Mouse (Mus musculus) gastrocnemius, adult 18-20 months (tissue): ENCODE measurements around the gene B3gat3. TPM values are rescaled to one million over a fixed set of nuclear protein-coding genes. Genes with fewer than 3 reads are reported as not detected.
A peak's percentile ranks its signal among the peaks of the same experiment; 100 is the strongest.
"Not testable (repeated sequence)": the region's sequence is repeated elsewhere in the genome, so short reads cannot be mapped to it uniquely, and the experiment has no call there.

ENCODE experiments used
- DNase-seq: peaks from one replicate; pipeline ENCODE4 v3.0.0; 2021; ENCODE audit warnings: low spot score
- long read RNA-seq, 2 experiments: library from polyadenylated mRNA; stranded (forward); transcript quantifications; one replicate each; pipeline ENCODE4 v2.0.0; 2021
- total RNA-seq, 2 experiments: library from RNA; stranded (reverse); gene quantifications; 2 replicates each; pipeline ENCODE4 v1.2.3; 2021

Gene B3gat3
- total RNA-seq = 10 to 100 TPM; 32.1 to 37.9 TPM
- long read RNA-seq, experiment 1, transcript B3gat3-203 (5 exons, 909 nt) = minor isoform, 5 of 53 reads
- long read RNA-seq, experiment 1, transcript B3gat3-201 (5 exons, 1,603 nt) = major isoform, 39 of 53 reads
- long read RNA-seq, experiment 1, partial matches to known transcripts = 5 of 53 reads
- long read RNA-seq, experiment 1, other reads (novel, unspliced or antisense) = 4 of 53 reads
- long read RNA-seq, experiment 2, transcript B3gat3-201 (5 exons, 1,603 nt) = major isoform, 43 of 56 reads
- long read RNA-seq, experiment 2, partial matches to known transcripts = 3 of 56 reads
- long read RNA-seq, experiment 2, other reads (novel, unspliced or antisense) = 7 of 56 reads

- peak; percentile 97 for DNase-seq
Observed at GRCm38 (mm10) chr19:8920073-8920736, at the start of gene B3gat3. Gene B3gat3 (plus strand): TSS chr19:8920374.

- not testable (repeated sequence) for DNase-seq
Observed at GRCm38 (mm10) chr19:8870381-8870780, 49.8 kb upstream of the B3gat3 start.

- DNase-seq = no peak
Observed at GRCm38 (mm10) chr19:8870838-8871237, 49.3 kb upstream of the B3gat3 start.

DNA sequence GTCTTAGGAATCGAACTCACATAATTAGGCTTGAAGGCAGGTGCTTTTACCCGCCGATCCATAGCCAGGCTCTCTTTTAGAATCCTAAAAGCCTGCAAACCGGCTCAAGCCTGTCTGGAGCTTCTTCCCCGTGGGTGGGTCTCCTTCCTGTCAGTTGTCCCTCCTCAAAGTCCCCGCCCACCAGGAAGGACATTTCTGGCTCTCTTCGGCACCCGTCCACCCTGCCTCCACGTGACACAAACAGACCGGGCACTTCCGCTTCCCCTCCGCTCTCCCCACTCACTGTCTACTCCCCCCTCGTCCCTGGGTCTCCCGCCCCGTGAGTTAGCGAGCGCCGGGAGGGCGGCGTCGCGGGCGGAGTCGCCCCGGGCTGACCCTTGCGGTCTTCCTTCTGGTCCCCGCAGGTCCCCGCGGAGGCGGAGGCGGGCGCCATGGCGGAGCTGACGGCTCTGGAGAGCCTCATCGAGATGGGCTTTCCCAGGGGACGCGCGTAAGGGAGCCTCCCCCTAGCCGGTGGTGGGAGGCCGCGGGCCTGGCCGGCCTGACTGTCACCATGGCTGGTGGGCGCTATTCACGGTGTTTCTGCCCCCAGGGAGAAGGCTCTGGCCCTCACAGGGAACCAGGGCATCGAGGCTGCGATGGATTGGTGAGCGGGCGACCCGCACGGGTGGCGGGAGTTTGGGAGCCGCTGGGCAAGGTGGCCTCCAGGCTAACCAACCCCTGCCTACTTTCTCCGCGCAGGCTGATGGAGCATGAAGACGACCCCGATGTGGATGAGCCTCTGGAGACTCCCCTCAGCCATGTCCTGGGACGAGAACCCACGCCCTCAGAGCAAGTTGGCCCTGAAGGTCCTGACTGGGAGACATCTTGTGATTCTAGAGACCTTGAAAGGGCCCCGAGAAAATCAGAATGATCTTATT is 48.6 kb upstream of the B3gat3 start, which contains the start of gene Ubxn1:
TSS of gene Ubxn1 (plus strand) at position 230 of the 920 bp plus-strand sequence.
- DNase-seq = peak; percentile 99

- no peak for DNase-seq
Observed at GRCm38 (mm10) chr19:8872266-8872840, 47.8 kb upstream of the B3gat3 start.

DNA sequence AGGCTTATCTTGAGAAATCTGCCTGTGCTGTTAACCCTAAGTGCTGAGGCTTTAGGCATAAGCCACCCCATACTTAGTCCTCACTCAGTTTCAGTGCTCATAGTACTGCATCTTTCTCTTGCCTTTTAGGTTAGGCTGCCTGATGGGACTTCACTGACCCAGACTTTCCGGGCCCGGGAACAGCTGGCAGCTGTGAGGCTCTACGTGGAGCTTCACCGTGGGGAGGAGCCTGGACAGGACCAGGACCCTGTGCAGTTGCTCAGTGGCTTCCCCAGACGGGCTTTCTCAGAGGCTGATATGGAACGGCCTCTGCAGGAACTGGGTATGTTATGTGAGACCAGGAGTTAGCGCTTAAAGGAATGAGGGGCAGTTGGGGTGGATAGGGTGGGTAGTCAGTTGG is 45.1 kb upstream of the B3gat3 start:
- no peak for DNase-seq

DNA sequence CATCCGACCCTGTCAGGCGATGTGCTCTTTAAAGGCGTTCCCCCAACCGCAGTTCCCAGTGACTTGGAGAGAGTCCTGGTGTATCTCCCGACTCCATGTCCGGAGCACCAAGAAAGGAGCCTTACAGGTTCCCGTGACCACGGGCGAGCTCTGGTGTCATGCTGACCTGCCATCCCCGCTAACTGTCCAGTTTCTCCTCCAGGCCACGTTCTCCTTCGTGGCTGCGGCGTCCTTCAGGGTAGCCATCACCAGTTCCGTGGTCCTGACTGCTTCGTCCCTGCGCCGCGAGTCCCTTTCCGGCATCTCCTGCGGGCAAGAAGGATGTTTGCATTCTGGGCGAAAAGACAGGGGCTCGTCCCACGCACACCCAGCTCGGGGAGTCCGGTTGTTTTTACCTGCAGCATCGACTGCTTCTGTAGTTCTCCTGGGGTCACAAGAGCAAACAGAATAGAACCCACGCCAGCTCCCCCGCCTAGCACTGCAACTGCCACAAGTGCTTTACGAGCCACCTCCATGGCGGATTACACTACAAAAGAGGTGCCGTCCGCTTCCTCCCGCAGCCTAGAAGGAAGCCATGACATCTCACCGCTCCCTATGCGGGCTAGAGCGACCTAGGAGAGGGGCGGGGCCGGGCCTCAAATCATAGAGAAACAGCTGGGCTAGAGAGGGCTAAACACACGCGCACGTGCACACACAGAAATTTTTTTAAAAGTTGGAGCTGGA is 39.7 kb upstream of the B3gat3 start, which contains the start of gene Uqcc3:
TSS of gene Uqcc3 (minus strand) at position 613 of the 723 bp plus-strand sequence.
- DNase-seq = peak; percentile 91

- no peak for DNase-seq
Observed at GRCm38 (mm10) chr19:8881034-8881392, 39.2 kb upstream of the B3gat3 start.

DNA sequence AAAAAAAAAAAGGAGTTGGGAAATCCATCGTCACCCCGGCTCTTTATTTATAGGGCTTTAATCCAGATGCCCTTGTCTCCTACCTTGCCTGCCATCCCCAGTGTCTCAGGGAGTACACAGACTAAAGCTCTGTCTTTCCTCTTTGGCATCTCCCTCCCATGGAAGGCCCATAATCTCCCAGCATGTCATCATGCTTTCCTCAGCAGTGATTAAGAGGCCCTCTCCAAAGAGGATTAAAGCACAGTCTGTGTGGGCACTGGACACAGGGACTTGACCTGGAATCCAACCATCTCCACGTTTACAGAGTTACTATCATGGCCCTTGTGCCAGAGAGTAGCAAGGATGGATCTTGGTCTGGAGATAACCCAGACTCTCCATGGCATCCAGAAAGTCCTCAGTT is 36.6 kb upstream of the B3gat3 start, which contains the start of the genes Lbhd1 and Gm49403:
TSS of gene Lbhd1 (plus strand) at position 117 of the 400 bp plus-strand sequence.
TSS of gene Gm49403 (plus strand) at position 315 of the 400 bp plus-strand sequence.
- DNase-seq = no peak

DNA sequence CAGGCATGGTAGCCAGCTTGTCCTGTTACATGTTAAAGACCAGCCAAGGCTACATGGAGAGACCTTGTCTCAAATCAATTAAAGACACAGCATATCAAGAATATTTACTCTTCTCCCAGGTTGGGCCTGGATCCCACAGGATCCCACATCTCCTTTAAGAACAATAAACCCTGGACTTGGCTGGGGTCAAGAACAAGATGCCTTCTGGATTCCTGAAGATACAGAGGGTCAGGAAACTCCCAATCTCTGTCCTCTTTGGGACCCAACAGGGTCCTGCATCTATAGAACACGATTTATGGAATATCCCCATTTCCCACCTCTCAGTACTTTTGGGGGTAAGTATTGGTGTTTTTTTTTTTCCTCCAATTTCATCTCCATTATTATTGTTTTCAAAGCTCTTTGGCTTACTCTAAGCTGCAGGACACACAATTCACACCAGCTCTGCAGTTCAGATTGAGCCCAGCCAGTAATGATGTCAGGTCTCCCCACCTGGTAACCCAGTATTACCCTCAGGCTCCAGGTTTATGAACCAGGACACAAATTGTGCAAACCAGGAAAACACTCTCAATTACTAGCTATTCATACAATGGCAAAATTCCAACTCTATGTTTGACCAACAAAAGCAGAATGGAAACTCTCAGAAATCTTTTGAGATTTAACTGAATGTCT is 33.1 kb upstream of the B3gat3 start:
- DNase-seq = no peak

DNA sequence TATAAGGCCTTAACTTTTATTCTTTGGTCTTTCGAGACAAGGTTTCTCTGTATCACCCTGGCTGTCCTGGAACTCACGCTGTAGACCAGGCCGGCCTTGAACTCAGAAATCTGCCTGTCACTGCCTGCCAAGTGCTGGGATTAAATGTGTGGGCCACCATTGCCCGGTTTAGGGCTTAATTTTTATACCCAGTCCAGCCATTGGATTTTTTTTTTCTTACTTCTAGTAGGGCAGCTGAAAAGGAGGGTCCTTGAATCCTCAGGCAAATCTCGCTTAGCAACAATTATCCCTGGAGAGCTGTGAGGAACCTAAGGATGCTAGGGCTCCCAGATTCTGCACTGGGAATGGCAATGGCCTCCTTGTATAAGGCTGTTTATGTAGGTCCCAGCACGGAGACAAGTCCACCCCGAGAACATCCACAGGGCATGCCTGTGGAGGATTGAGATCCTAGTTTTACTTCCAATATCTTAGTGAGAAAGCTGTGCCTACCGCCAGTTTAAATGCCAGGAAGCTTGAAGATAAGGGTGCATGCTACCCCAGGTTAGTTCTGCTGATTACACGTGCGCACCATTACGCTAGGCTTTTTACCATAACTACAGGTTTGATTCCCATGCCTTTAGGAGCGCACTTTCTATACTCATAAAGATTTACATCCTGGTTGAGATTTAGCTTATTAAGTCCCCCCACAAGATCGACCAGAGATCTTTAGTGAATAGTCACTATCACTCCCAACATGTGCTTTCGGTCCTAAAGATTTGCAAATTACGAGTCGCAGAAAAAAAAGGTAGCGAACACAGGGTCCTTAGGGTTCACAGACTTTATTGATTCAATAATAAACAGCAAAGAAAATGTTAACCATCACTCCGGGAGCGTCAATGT is 32.4 kb upstream of the B3gat3 start:
- no peak for DNase-seq

GRCm38 (mm10) chr19:8888511-8889385 is 31.4 kb upstream of the B3gat3 start, which contains the start of the genes 1810009A15Rik and Gm49416:
Gene 1810009A15Rik (plus strand): TSS chr19:8888853.
Gene Gm49416 (plus strand): TSS chr19:8888926.
- peak; percentile 95 for DNase-seq

DNA sequence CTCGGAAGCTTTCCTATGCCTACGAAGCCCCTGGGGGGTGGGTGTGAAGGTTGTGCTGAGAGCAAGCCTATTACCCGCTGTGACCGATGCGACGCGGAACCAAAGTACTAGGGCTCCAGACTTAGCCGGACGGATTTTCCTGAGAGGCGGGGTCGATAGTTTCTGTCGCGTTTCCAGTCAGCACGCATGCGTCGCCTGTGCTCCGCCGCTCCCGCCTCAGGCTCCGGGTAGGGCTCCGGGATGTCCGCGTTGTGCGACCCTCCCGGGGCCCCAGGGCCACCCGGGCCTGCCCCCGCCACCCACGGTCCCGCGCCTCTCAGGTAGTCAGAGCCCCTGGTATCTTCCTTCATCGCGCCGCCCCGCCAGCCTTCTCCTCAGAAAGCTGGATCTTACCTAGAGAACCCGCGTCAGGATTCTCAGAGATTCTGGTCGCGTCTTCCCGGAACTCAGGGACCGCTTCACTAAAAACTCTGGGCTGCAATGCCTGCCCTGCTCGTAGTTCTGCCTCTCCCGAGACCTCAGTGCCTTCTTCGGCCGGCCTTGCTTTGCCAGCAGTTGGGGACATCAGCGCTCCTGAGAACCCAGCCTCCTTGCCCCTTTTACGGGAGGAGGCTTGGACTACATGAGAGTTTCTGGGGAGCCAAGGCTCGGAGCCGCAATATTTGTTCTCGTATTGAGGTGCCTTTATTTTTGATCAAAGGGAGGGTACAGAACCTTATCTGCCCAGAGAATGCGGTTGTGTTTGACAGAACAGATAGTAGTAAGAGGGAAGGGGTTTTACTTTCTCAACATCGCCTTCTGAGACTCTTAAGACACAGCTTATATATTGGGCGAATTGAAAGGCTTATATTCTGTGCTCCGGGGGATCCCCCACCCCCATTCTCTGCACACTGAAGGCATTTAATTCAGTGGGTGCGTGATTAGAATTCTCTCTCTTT is 27.1 kb upstream of the B3gat3 start, which contains the start of gene Ints5:
TSS of gene Ints5 (plus strand) at position 177 of the 938 bp plus-strand sequence.
- peak; percentile 89 for DNase-seq

DNA sequence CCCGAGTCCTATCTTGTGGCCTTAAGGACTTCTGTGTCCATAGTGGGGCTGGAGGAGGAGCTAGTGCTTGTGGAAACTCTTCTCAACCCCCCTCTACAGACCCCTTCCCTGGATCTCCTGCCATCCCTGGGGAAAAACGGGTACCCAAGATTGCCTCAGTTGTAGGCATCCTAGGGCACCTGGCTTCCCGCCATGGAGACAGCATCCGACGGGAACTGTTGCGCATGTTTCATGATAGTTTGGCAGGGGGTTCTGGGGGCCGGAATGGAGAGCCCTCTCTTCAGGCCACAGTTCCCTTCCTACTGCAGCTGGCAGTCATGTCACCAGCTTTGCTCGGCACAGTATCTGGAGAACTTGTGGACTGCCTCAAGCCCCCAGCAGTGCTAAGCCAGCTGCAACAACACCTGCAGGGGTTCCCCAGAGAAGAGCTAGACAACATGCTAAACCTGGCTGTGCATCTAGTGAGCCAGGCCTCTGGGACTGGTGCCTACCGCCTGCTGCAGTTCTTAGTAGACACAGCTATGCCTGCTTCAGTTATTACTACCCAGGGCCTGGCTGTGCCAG is 24.7 kb upstream of the B3gat3 start:
- no peak for DNase-seq

GRCm38 (mm10) chr19:8896231-8896630 is 23.9 kb upstream of the B3gat3 start:
- not testable (repeated sequence) for DNase-seq

DNA sequence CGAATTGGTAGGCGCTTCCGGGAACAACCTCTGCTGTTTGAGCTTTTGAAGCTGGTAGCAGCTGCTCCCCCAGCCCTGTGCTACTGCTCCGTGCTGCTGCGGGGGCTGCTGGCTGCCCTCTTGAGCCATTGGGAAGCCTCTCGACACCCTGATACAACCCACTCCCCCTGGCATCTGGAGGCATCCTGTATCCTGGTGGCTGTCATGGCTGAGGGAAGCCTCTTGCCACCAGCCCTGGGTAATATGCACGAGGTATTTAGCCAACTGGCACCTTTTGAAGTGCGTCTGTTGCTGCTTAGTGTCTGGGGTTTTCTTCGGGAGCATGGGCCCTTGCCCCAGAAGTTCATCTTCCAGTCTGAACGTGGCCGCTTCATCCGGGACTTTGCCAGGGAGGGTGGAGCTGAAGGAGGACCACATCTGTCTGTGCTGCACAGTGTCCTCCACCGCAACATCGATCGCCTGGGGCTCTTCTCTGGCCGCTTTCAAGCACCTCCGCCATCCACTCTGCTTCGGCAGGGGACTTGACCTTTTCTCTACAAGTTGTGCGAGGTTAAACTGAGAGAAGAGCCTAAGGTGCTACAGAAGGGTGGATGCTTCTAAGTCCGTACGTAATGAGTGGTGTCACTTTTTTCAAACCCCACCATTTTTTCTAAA is 22.8 kb upstream of the B3gat3 start:
- DNase-seq = peak; percentile 33
